Mouse (Mus musculus) embryonic fibroblast, embryonic 13.5 days (primary cell): Measurements from ENCODE around the gene Plekho1. TPM values are rescaled to one million over a fixed set of nuclear protein-coding genes. Genes with fewer than 3 reads are reported as not detected.

Experiments used
- H3K27ac ChIP-seq: 2 replicates; pipeline ENCODE4 v1.5.1; 2012; ENCODE audit warnings: low read length, control low read depth, inconsistent platforms; ENCODE audit not compliant: insufficient read depth
- H3K4me1 ChIP-seq: 2 replicates; pipeline ENCODE4 v1.6.1; 2011; ENCODE audit warnings: low read length; ENCODE audit not compliant: control insufficient read depth, insufficient read depth
- H3K4me3 ChIP-seq: 2 replicates; pipeline ENCODE4 v1.5.1; 2011; ENCODE audit warnings: mild to moderate bottlenecking, control low read depth, low read length; ENCODE audit not compliant: insufficient read depth
- CTCF ChIP-seq: IDR thresholded peaks from 2 replicates; pipeline ENCODE4 v1.5.1; 2011; ENCODE audit warnings: mild to moderate bottlenecking, control low read depth, low read length, moderate library complexity, borderline replicate concordance; ENCODE audit not compliant: insufficient read depth
- POLR2A ChIP-seq: IDR thresholded peaks from 2 replicates; pipeline ENCODE4 v1.6.1; 2011; ENCODE audit warnings: low read depth, mild to moderate bottlenecking, control low read depth, low read length, moderate library complexity
- polyA plus RNA-seq: library from polyadenylated mRNA; stranded (reverse); fragments of >200 nt; gene quantifications from 2 replicates; pipeline ENCODE4 v1.2.4, GENCODE M21; 2011; ENCODE audit warnings: low read depth; ENCODE audit not compliant: missing spikeins, insufficient read length

The Plekho1 gene
- polyA plus RNA-seq, 1 experiment = 53.5 TPM

- H3K4me3 ChIP-seq = no peak overlapping the region
- no peak overlapping the region for H3K27ac ChIP-seq
- H3K4me1 ChIP-seq = peaks cover 3% of the 10 kb centered on the region
- TF ChIP-seq CTCF (no peak), POLR2A (no peak)
Observed at GRCm38 (mm10) chr3:96031991-96032651, 36.3 kb upstream of the Plekho1 start.

GRCm38 (mm10) chr3:96029766-96030165 is 34.0 kb upstream of the Plekho1 start:
- Histone ChIP-seq H3K4me1 (no peaks in the 10 kb centered on the region), H3K27ac (no peak overlapping the region), H3K4me3 (no peak overlapping the region)
- TF ChIP-seq POLR2A (no peak), CTCF (no peak)

GRCm38 (mm10) chr3:96029336-96029735 is 33.5 kb upstream of the Plekho1 start:
- Histone ChIP-seq H3K4me3 (no peak overlapping the region), H3K4me1 (no peaks in the 10 kb centered on the region), H3K27ac (no peak overlapping the region)
- TF ChIP-seq CTCF = no peak
- no peak for TF ChIP-seq POLR2A

GRCm38 (mm10) chr3:96027875-96028274 is 32.1 kb upstream of the Plekho1 start:
- H3K27ac ChIP-seq = no peak overlapping the region
- no peak for TF ChIP-seq POLR2A
- TF ChIP-seq CTCF = no peak

GRCm38 (mm10) chr3:96027145-96027544 is 31.3 kb upstream of the Plekho1 start:
- no peak overlapping the region for H3K27ac ChIP-seq
- H3K4me3 ChIP-seq = no peak overlapping the region
- no peak for TF ChIP-seq POLR2A
- TF ChIP-seq CTCF = no peak
- H3K4me1 ChIP-seq = no peaks in the 10 kb centered on the region

More at GRCm38 (mm10) chr3:96027875-96028274, 32.1 kb upstream of the Plekho1 start:
- Histone ChIP-seq H3K4me1 (no peaks in the 10 kb centered on the region), H3K4me3 (no peak overlapping the region)

- Histone ChIP-seq H3K4me3 (no peak overlapping the region), H3K4me1 (no peaks in the 10 kb centered on the region), H3K27ac (no peak overlapping the region)
- TF ChIP-seq POLR2A = no peak
- no peak for TF ChIP-seq CTCF
Observed at GRCm38 (mm10) chr3:96021421-96022128, 25.8 kb upstream of the Plekho1 start.

GRCm38 (mm10) chr3:96020735-96021134 is 24.9 kb upstream of the Plekho1 start:
- Histone ChIP-seq H3K4me1 (no peaks in the 10 kb centered on the region), H3K4me3 (no peak overlapping the region), H3K27ac (no peak overlapping the region)
- TF ChIP-seq POLR2A (no peak), CTCF (no peak)

GRCm38 (mm10) chr3:96017461-96017860 is 21.7 kb upstream of the Plekho1 start:
- no peaks in the 10 kb centered on the region for H3K4me1 ChIP-seq
- no peak overlapping the region for H3K4me3 ChIP-seq
- TF ChIP-seq CTCF (no peak), POLR2A (no peak)
- peak overlapping the region; percentile 47; the same call in 1 of the 2 replicates for H3K27ac ChIP-seq

- no peak overlapping the region for H3K27ac ChIP-seq
- H3K4me1 ChIP-seq = no peaks in the 10 kb centered on the region
- H3K4me3 ChIP-seq = no peak overlapping the region
- TF ChIP-seq CTCF (no peak), POLR2A (no peak)
Observed at GRCm38 (mm10) chr3:96016257-96016889, 20.6 kb upstream of the Plekho1 start.

GRCm38 (mm10) chr3:96015681-96016080 is 19.9 kb upstream of the Plekho1 start:
- Histone ChIP-seq H3K27ac (no peak overlapping the region), H3K4me3 (no peak overlapping the region), H3K4me1 (no peaks in the 10 kb centered on the region)
- TF ChIP-seq CTCF (no peak), POLR2A (no peak)
